Mouse (Mus musculus) heart, postnatal 14 days (tissue): Measurements from ENCODE around the gene Itfg2. TPM values are rescaled to one million over a fixed set of nuclear protein-coding genes. Genes with fewer than 3 reads are reported as not detected.
"Not testable (repeated sequence)": the region's sequence is repeated elsewhere in the genome, so short reads cannot be mapped to it uniquely, and the experiment has no call there.

Source experiments
- DNase-seq, 2 experiments: peaks; one replicate each; pipeline ENCODE4 v3.0.0; 2021 to 2022
- intact Hi-C: fragments of 180-260 bp; cut with DNase I; formaldehyde crosslinking; loops from one replicate; pipeline ENCODE4 v1.15.1; 2025
- total RNA-seq, 2 experiments: library from RNA; stranded (reverse); gene quantifications; 2 replicates each; pipeline ENCODE4 v1.2.3; 2021

Gene Itfg2
- total RNA-seq, 2 experiments from 2014 or later = 22.3 to 23.2 TPM

- no peak for DNase-seq
Observed at GRCm38 (mm10) chr6:128390683-128391082, 34.0 kb downstream of the Itfg2 start.

GRCm38 (mm10) chr6:128389185-128389584 lies 35.5 kb downstream of the Itfg2 start:
- intact Hi-C loops = no loop called here
- no peak for DNase-seq

More at GRCm38 (mm10) chr6:128390683-128391082, 34.0 kb downstream of the Itfg2 start:
- intact Hi-C loops = no loop called here

- intact Hi-C loops = no loop called here
- no peak for DNase-seq
Observed at GRCm38 (mm10) chr6:128385026-128385425, 39.7 kb downstream of the Itfg2 start.

GRCm38 (mm10) chr6:128383752-128384151 lies 41.0 kb downstream of the Itfg2 start:
- no peak for DNase-seq
- intact Hi-C loops = no loop called here

GRCm38 (mm10) chr6:128381254-128381653 lies 43.5 kb downstream of the Itfg2 start:
- intact Hi-C loops = loop anchor here (2.0 kb wide), 1 partner anchor 30 kb away; no protein-coding TSS in a partner anchor
- DNase-seq = no peak

GRCm38 (mm10) chr6:128380594-128381167 lies 44.0 kb downstream of the Itfg2 start:
- not testable (repeated sequence) for DNase-seq
- intact Hi-C loops = loop anchor here (2.0 kb wide), 1 partner anchor 30 kb away; no protein-coding TSS in a partner anchor

GRCm38 (mm10) chr6:128379636-128380035 lies 45.1 kb downstream of the Itfg2 start:
- intact Hi-C loops = loop anchor here (2.0 kb wide), 1 partner anchor 31 kb away; no protein-coding TSS in a partner anchor
- no peak for DNase-seq

GRCm38 (mm10) chr6:128376371-128377085 lies 48.2 kb downstream of the Itfg2 start:
- intact Hi-C loops = no loop called here
- no peak for DNase-seq

GRCm38 (mm10) chr6:128375192-128375591 lies 49.5 kb downstream of the Itfg2 start, which contains the start of the genes Tex52 and Gm44596:
Gene Tex52 (plus strand): TSS chr6:128375456.
Gene Gm44596 (plus strand): TSS chr6:128375503.
- intact Hi-C loops = no loop called here

GRCm38 (mm10) chr6:128370040-128370439 lies 54.7 kb downstream of the Itfg2 start:
- intact Hi-C loops = loop anchor here (5.0 kb wide), 1 partner anchor 37 kb away; no protein-coding TSS in a partner anchor
- no peak for DNase-seq

More at GRCm38 (mm10) chr6:128375192-128375591, 49.5 kb downstream of the Itfg2 start, which contains the start of the genes Tex52 and Gm44596:
- DNase-seq = peak; percentile 26 to 44

- intact Hi-C loops = no loop called here
- no peak for DNase-seq
Observed at GRCm38 (mm10) chr6:128366466-128366865, 58.3 kb downstream of the Itfg2 start.

GRCm38 (mm10) chr6:128364721-128365120 lies 60.0 kb downstream of the Itfg2 start:
- no peak for DNase-seq
- intact Hi-C loops = no loop called here

- intact Hi-C loops = no loop called here
- DNase-seq = no peak
Observed at GRCm38 (mm10) chr6:128363007-128363825, 61.5 kb downstream of the Itfg2 start.

GRCm38 (mm10) chr6:128362381-128363006 lies 62.2 kb downstream of the Itfg2 start, which contains the start of the genes Rhno1 and Foxm1:
Gene Rhno1 (minus strand): TSS chr6:128362911.
Gene Foxm1 (plus strand): TSS chr6:128362967.
- intact Hi-C loops = no loop called here

GRCm38 (mm10) chr6:128361901-128362300 lies 62.8 kb downstream of the Itfg2 start:
- intact Hi-C loops = no loop called here
- no peak for DNase-seq

More at GRCm38 (mm10) chr6:128362381-128363006, 62.2 kb downstream of the Itfg2 start, which contains the start of the genes Rhno1 and Foxm1:
- DNase-seq = peak; percentile 87 to 88

Other genes with a start within 250 kb of the Itfg2 start
- 1 to 10 TPM; 4.6 to 5.0 TPM for gene Tead4, start 124.1 kb downstream of the Itfg2 start, total RNA-seq
- gene Tulp3, start 69.1 kb downstream of the Itfg2 start, total RNA-seq = 1 to 10 TPM; 8.0 to 8.3 TPM
- 10 to 100 TPM; 10.3 to 12.9 TPM for gene Rhno1, start 62.0 kb downstream of the Itfg2 start, total RNA-seq
- 1 to 10 TPM; 4.1 to 6.3 TPM for gene Foxm1, start 62.0 kb downstream of the Itfg2 start, total RNA-seq
- not detected for gene Tex52, start 49.5 kb downstream of the Itfg2 start, total RNA-seq
- gene Gm44596, start 49.4 kb downstream of the Itfg2 start, total RNA-seq = not detected
- gene Nrip2, start 25.6 kb downstream of the Itfg2 start, total RNA-seq = 1 to 10 TPM; 2.5 to 3.5 TPM
- gene Fkbp4, start 13.7 kb upstream of the Itfg2 start, total RNA-seq = 100 to 1,000 TPM; 259 to 278 TPM
- 1 to 10 TPM in 1 of 2 experiments, under 1 TPM in 1; 1.00 to 1.1 TPM for gene Pzp, start 101.8 kb upstream of the Itfg2 start, total RNA-seq
- gene A2ml1, start 156.7 kb upstream of the Itfg2 start, total RNA-seq = not detected
- gene Klrb1a, start 198.6 kb upstream of the Itfg2 start, total RNA-seq = not detected
- gene Clec2h, start 237.5 kb upstream of the Itfg2 start, total RNA-seq = under 1 TPM; 0.22 to 0.60 TPM